Mouse (Mus musculus): ENCODE data around the gene Eif4b. TPM values are rescaled to one million over a fixed set of nuclear protein-coding genes. Genes with fewer than 3 reads are reported as not detected.

The Eif4b gene
- polyA plus RNA-seq, 1 experiment from 2014 or later = 121 TPM

- Histone ChIP-seq H3K27me3 (ENCODE audit: control insufficient read depth, insufficient read depth, low read length) (no peaks in the 10 kb centered on the region), H3K36me3 (ENCODE audit: control insufficient read depth, insufficient read depth, low read length) (peaks cover 25% of the 10 kb centered on the region), H3K4me3 (ENCODE audit: low read depth, low read length) (no peak overlapping the region), H3K27ac (ENCODE audit: low read depth, low read length) (no peak overlapping the region), H3K4me1 (ENCODE audit: control insufficient read depth, insufficient read depth, low read length) (no peaks in the 10 kb centered on the region), H3K9me3 (ENCODE audit: control insufficient read depth, low read length) (no peaks in the 10 kb centered on the region), H3K4me2 (ENCODE audit: low read depth) (no peak overlapping the region), H3K9ac (ENCODE audit: low read length) (no peak overlapping the region)
- DNase-seq (ENCODE audit: low spot score) = no peak
- ATAC-seq (ENCODE audit: insufficient read depth, low FRiP score, low TSS enrichment) = no peak
- WGBS = 88% methylated on average over 4 of the region's 4 CpGs
Measured at GRCm38 (mm10) chr15:102083028-102083427, 9.5 kb downstream of the Eif4b start.

GRCm38 (mm10) chr15:102089914-102090585, 16.5 kb downstream of the Eif4b start:
- no peaks in the 10 kb centered on the region for H3K9me3 ChIP-seq (ENCODE audit: control insufficient read depth, low read length)
- H3K4me1 ChIP-seq (ENCODE audit: control insufficient read depth, insufficient read depth, low read length) = no peaks in the 10 kb centered on the region
- DNase-seq (ENCODE audit: low spot score) (no peak), ATAC-seq (ENCODE audit: insufficient read depth, low FRiP score, low TSS enrichment) (no peak)
- H3K36me3 ChIP-seq (ENCODE audit: control insufficient read depth, insufficient read depth, low read length) = peaks cover 57% of the 10 kb centered on the region
- no peak overlapping the region for H3K4me2 ChIP-seq (ENCODE audit: low read depth)
- H3K27me3 ChIP-seq (ENCODE audit: control insufficient read depth, insufficient read depth, low read length) = no peaks in the 10 kb centered on the region
- no peak overlapping the region for H3K4me3 ChIP-seq (ENCODE audit: low read depth, low read length)
- H3K9ac ChIP-seq (ENCODE audit: low read length) = no peak overlapping the region
- no peak overlapping the region for H3K27ac ChIP-seq (ENCODE audit: low read depth, low read length)
- WGBS = 77% methylated on average over 12 of the region's 12 CpGs

- Histone ChIP-seq H3K9me3 (ENCODE audit: control insufficient read depth, low read length) (no peaks in the 10 kb centered on the region), H3K36me3 (ENCODE audit: control insufficient read depth, insufficient read depth, low read length) (peaks cover 60% of the 10 kb centered on the region), H3K27ac (ENCODE audit: low read depth, low read length) (no peak overlapping the region), H3K4me1 (ENCODE audit: control insufficient read depth, insufficient read depth, low read length) (no peaks in the 10 kb centered on the region), H3K4me2 (ENCODE audit: low read depth) (no peak overlapping the region), H3K9ac (ENCODE audit: low read length) (no peak overlapping the region), H3K27me3 (ENCODE audit: control insufficient read depth, insufficient read depth, low read length) (no peaks in the 10 kb centered on the region), H3K4me3 (ENCODE audit: low read depth, low read length) (no peak overlapping the region)
- no peak for DNase-seq (ENCODE audit: low spot score)
- 92% methylated on average over 12 of the region's 12 CpGs for WGBS
- ATAC-seq (ENCODE audit: insufficient read depth, low FRiP score, low TSS enrichment) = no peak
Measured at GRCm38 (mm10) chr15:102091063-102091679, 17.6 kb downstream of the Eif4b start.

GRCm38 (mm10) chr15:102091688-102092087, 18.1 kb downstream of the Eif4b start:
- WGBS = 82% methylated on average over 1 of the region's 1 CpGs
- H3K36me3 ChIP-seq (ENCODE audit: control insufficient read depth, insufficient read depth, low read length) = peaks cover 58% of the 10 kb centered on the region
- H3K27ac ChIP-seq (ENCODE audit: low read depth, low read length) = no peak overlapping the region
- H3K27me3 ChIP-seq (ENCODE audit: control insufficient read depth, insufficient read depth, low read length) = no peaks in the 10 kb centered on the region
- H3K9ac ChIP-seq (ENCODE audit: low read length) = no peak overlapping the region
- H3K4me3 ChIP-seq (ENCODE audit: low read depth, low read length) = no peak overlapping the region
- no peak overlapping the region for H3K4me2 ChIP-seq (ENCODE audit: low read depth)
- no peaks in the 10 kb centered on the region for H3K9me3 ChIP-seq (ENCODE audit: control insufficient read depth, low read length)
- DNase-seq (ENCODE audit: low spot score) (no peak), ATAC-seq (ENCODE audit: insufficient read depth, low FRiP score, low TSS enrichment) (no peak)
- no peaks in the 10 kb centered on the region for H3K4me1 ChIP-seq (ENCODE audit: control insufficient read depth, insufficient read depth, low read length)

GRCm38 (mm10) chr15:102092222-102092621, 18.6 kb downstream of the Eif4b start:
- no peaks in the 10 kb centered on the region for H3K9me3 ChIP-seq (ENCODE audit: control insufficient read depth, low read length)

GRCm38 (mm10) chr15:102094157-102094556, 20.6 kb downstream of the Eif4b start:
- H3K4me2 ChIP-seq (ENCODE audit: low read depth) = no peak overlapping the region
- no peak overlapping the region for H3K27ac ChIP-seq (ENCODE audit: low read depth, low read length)
- H3K9ac ChIP-seq (ENCODE audit: low read length) = no peak overlapping the region
- H3K4me3 ChIP-seq (ENCODE audit: low read depth, low read length) = no peak overlapping the region
- H3K27me3 ChIP-seq (ENCODE audit: control insufficient read depth, insufficient read depth, low read length) = 0 out of 2 replicates have a peak, but pooled peaks cover 4% of the 10 kb centered on the region
- 35% methylated on average over 2 of the region's 2 CpGs for WGBS
- DNase-seq (ENCODE audit: low spot score) (no peak), ATAC-seq (ENCODE audit: insufficient read depth, low FRiP score, low TSS enrichment) (no peak)
- no peaks in the 10 kb centered on the region for H3K9me3 ChIP-seq (ENCODE audit: control insufficient read depth, low read length)
- H3K36me3 ChIP-seq (ENCODE audit: control insufficient read depth, insufficient read depth, low read length) = peaks cover 48% of the 10 kb centered on the region
- H3K4me1 ChIP-seq (ENCODE audit: control insufficient read depth, insufficient read depth, low read length) = 0 out of 2 replicates have a peak, but pooled peaks cover under 1% of the 10 kb centered on the region

More at GRCm38 (mm10) chr15:102092222-102092621, 18.6 kb downstream of the Eif4b start:
- WGBS = 94% methylated on average over 4 of the region's 4 CpGs
- Histone ChIP-seq H3K4me1 (ENCODE audit: control insufficient read depth, insufficient read depth, low read length) (no peaks in the 10 kb centered on the region), H3K36me3 (ENCODE audit: control insufficient read depth, insufficient read depth, low read length) (peaks cover 55% of the 10 kb centered on the region), H3K27ac (ENCODE audit: low read depth, low read length) (no peak overlapping the region), H3K27me3 (ENCODE audit: control insufficient read depth, insufficient read depth, low read length) (no peaks in the 10 kb centered on the region), H3K4me2 (ENCODE audit: low read depth) (no peak overlapping the region), H3K4me3 (ENCODE audit: low read depth, low read length) (no peak overlapping the region), H3K9ac (ENCODE audit: low read length) (no peak overlapping the region)
- ATAC-seq (ENCODE audit: insufficient read depth, low FRiP score, low TSS enrichment) (no peak), DNase-seq (ENCODE audit: low spot score) (no peak)

- DNase-seq (ENCODE audit: low spot score) (no peak), ATAC-seq (ENCODE audit: insufficient read depth, low FRiP score, low TSS enrichment) (no peak)
- H3K9ac ChIP-seq (ENCODE audit: low read length) = no peak overlapping the region
- H3K4me3 ChIP-seq (ENCODE audit: low read depth, low read length) = no peak overlapping the region
- H3K27ac ChIP-seq (ENCODE audit: low read depth, low read length) = no peak overlapping the region
- 91% methylated on average over 16 of the region's 16 CpGs for WGBS
- H3K9me3 ChIP-seq (ENCODE audit: control insufficient read depth, low read length) = no peaks in the 10 kb centered on the region
- H3K27me3 ChIP-seq (ENCODE audit: control insufficient read depth, insufficient read depth, low read length) = 0 out of 2 replicates have a peak, but pooled peaks cover 4% of the 10 kb centered on the region
- H3K4me2 ChIP-seq (ENCODE audit: low read depth) = no peak overlapping the region
- H3K4me1 ChIP-seq (ENCODE audit: control insufficient read depth, insufficient read depth, low read length) = peaks cover 9% of the 10 kb centered on the region; the same call in 1 of the 2 replicates
- H3K36me3 ChIP-seq (ENCODE audit: control insufficient read depth, insufficient read depth, low read length) = peaks cover 42% of the 10 kb centered on the region
Measured at GRCm38 (mm10) chr15:102094988-102095387, 21.4 kb downstream of the Eif4b start.

GRCm38 (mm10) chr15:102097147-102097915, 23.8 kb downstream of the Eif4b start:
- no peak overlapping the region for H3K4me2 ChIP-seq (ENCODE audit: low read depth)
- no peak overlapping the region for H3K4me3 ChIP-seq (ENCODE audit: low read depth, low read length)
- H3K4me1 ChIP-seq (ENCODE audit: control insufficient read depth, insufficient read depth, low read length) = peaks cover 19% of the 10 kb centered on the region
- 0 out of 2 replicates have a peak, but pooled peaks cover 4% of the 10 kb centered on the region for H3K27me3 ChIP-seq (ENCODE audit: control insufficient read depth, insufficient read depth, low read length)
- ATAC-seq (ENCODE audit: insufficient read depth, low FRiP score, low TSS enrichment) (no peak), DNase-seq (ENCODE audit: low spot score) (no peak)
- H3K9ac ChIP-seq (ENCODE audit: low read length) = no peak overlapping the region
- no peaks in the 10 kb centered on the region for H3K9me3 ChIP-seq (ENCODE audit: control insufficient read depth, low read length)
- 85% methylated on average over 8 of the region's 8 CpGs for WGBS
- no peak overlapping the region for H3K27ac ChIP-seq (ENCODE audit: low read depth, low read length)
- peaks cover 30% of the 10 kb centered on the region for H3K36me3 ChIP-seq (ENCODE audit: control insufficient read depth, insufficient read depth, low read length)

Data from neural tube, embryonic 11.5 days (tissue).